Mouse (Mus musculus) G1E (cell line): Measurements from ENCODE around the gene Hdhd3. TPM values are rescaled to one million over a fixed set of nuclear protein-coding genes. Genes with fewer than 3 reads are reported as not detected.

Experiments used
- ATAC-seq: 2 replicates; pipeline ENCODE4 v1.8.0; 2016; ENCODE audit warnings: mild to moderate bottlenecking; ENCODE audit not compliant: insufficient number of reproducible peaks, poor library complexity, low FRiP score, severe bottlenecking; ENCODE audit errors: extremely low read depth
- DNase-seq: peaks from one replicate; pipeline ENCODE4 v3.0.0; 2012; ENCODE audit warnings: low spot score
- H3K27me3 ChIP-seq: 2 replicates; pipeline ENCODE4 v1.6.1; 2012; ENCODE audit warnings: mild to moderate bottlenecking, low read length, inconsistent platforms; ENCODE audit not compliant: insufficient read depth
- H3K36me3 ChIP-seq: replicated peaks from 2 replicates; pipeline ENCODE3; 2012; ENCODE audit warnings: mild to moderate bottlenecking, inconsistent platforms
- H3K4me1 ChIP-seq: 2 replicates; pipeline ENCODE4 v1.6.1; 2012; ENCODE audit warnings: low read depth, low read length, inconsistent platforms, mixed read lengths; ENCODE audit not compliant: insufficient read depth
- H3K4me3 ChIP-seq: 2 replicates; pipeline ENCODE4 v1.5.1; 2012; ENCODE audit warnings: low read depth, mild to moderate bottlenecking, inconsistent platforms, low read length, moderate library complexity, mixed read lengths
- H3K9me3 ChIP-seq: replicated peaks from 2 replicates; pipeline ENCODE4 v1.6.1; 2012; ENCODE audit warnings: inconsistent platforms
- CTCF ChIP-seq: IDR thresholded peaks from 2 replicates; pipeline ENCODE4 v1.5.1; 2012; ENCODE audit warnings: low read depth, low read length, inconsistent platforms, mixed read lengths
- GATA1 ChIP-seq: IDR thresholded peaks from 2 replicates; pipeline ENCODE4 v1.6.1; 2012; ENCODE audit warnings: borderline replicate concordance, low read length, inconsistent platforms, mixed read lengths
- GATA2 ChIP-seq: IDR thresholded peaks from 2 replicates; pipeline ENCODE4 v1.6.1; 2012; ENCODE audit warnings: low read depth, low read length, inconsistent platforms, borderline replicate concordance
- POLR2AphosphoS5 ChIP-seq: IDR thresholded peaks from 2 replicates; pipeline ENCODE4 v1.6.1; 2012; ENCODE audit warnings: low read depth, low read length, inconsistent platforms; ENCODE audit not compliant: insufficient replicate concordance
- TAL1 ChIP-seq: conservative IDR thresholded peaks from 2 replicates; pipeline ENCODE4 v1.6.1; 2012; ENCODE audit warnings: low read depth, low read length, inconsistent platforms, mixed read lengths
- polyA plus RNA-seq: library from polyadenylated mRNA; stranded (reverse); fragments of >175 nt; gene quantifications from 2 replicates; pipeline ENCODE4 v1.2.3, GENCODE M21; 2012
- total RNA-seq, 2 experiments: library from RNA; stranded (forward) in 1 of 2; stranded (reverse) in 1 of 2; fragments of 200-1000 nt in 1 of 2; fragments of >200 nt in 1 of 2; fragmentation: Nextera tagmentation in 1 of 2; gene quantifications; 2 replicates each; pipeline ENCODE4 v1.2.3; 2014 to 2017

Hdhd3 gene
- total and polyA plus RNA-seq, 3 experiments: 1.3 to 3.0 (median 2.3) TPM

- ATAC-seq: no peak
- peaks cover 29% of the 10 kb centered on the region for H3K36me3 ChIP-seq
- TF ChIP-seq POLR2AphosphoS5: no peak
- TF ChIP-seq CTCF: no peak
- TF ChIP-seq GATA2: no peak
- no peak for TF ChIP-seq GATA1
- TF ChIP-seq TAL1: no peak
- peaks cover 24% of the 10 kb centered on the region for H3K27me3 ChIP-seq
- peaks cover 34% of the 10 kb centered on the region for H3K4me1 ChIP-seq
- no peak overlapping the region for H3K4me3 ChIP-seq
- H3K9me3 ChIP-seq: no peaks in the 10 kb centered on the region
- no peak for DNase-seq
These were observed 23.0 kb upstream of the Hdhd3 start for GRCm38 (mm10) chr4:62526256-62526655.

GRCm38 (mm10) chr4:62525489-62525811 is 22.2 kb upstream of the Hdhd3 start:
- no peaks in the 10 kb centered on the region for H3K9me3 ChIP-seq
- H3K4me1 ChIP-seq: peaks cover 40% of the 10 kb centered on the region
- H3K27me3 ChIP-seq: peaks cover 21% of the 10 kb centered on the region
- peak overlapping the region; percentile 92 for H3K4me3 ChIP-seq
- ATAC-seq: no peak
- DNase-seq: no peak
- H3K36me3 ChIP-seq: peaks cover 29% of the 10 kb centered on the region
- no peak for TF ChIP-seq GATA2
- TF ChIP-seq POLR2AphosphoS5: no peak
- TF ChIP-seq GATA1: no peak
- TF ChIP-seq TAL1: no peak
- TF ChIP-seq CTCF: no peak

- peak within 1 kb of the TSS; percentile 92 for H3K4me3 ChIP-seq
These were observed 21.6 kb upstream of the Hdhd3 start, which contains the start of the genes Pole3 and 4933430I17Rik for GRCm38 (mm10) chr4:62524651-62525488. Gene Pole3 (minus strand): TSS chr4:62525068. Gene 4933430I17Rik (plus strand): TSS chr4:62525369.

GRCm38 (mm10) chr4:62520892-62521400 is 17.7 kb upstream of the Hdhd3 start:
- no peak overlapping the region for H3K4me3 ChIP-seq
- H3K9me3 ChIP-seq: no peaks in the 10 kb centered on the region
- no peaks in the 10 kb centered on the region for H3K27me3 ChIP-seq
- DNase-seq: no peak
- no peak for ATAC-seq
- no peak for TF ChIP-seq GATA2
- TF ChIP-seq GATA1: no peak
- no peak for TF ChIP-seq CTCF
- no peak for TF ChIP-seq TAL1
- no peak for TF ChIP-seq POLR2AphosphoS5
- peaks cover 36% of the 10 kb centered on the region for H3K36me3 ChIP-seq
- peaks cover 72% of the 10 kb centered on the region for H3K4me1 ChIP-seq

More at GRCm38 (mm10) chr4:62524651-62525488, 21.6 kb upstream of the Hdhd3 start, which contains the start of the genes Pole3 and 4933430I17Rik:
- no peaks in the 10 kb centered on the region for H3K9me3 ChIP-seq
- peaks cover 39% of the 10 kb centered on the region for H3K4me1 ChIP-seq
- peaks cover 29% of the 10 kb centered on the region for H3K36me3 ChIP-seq
- ATAC-seq (peak; percentile 96), DNase-seq (no peak)
- TF ChIP-seq POLR2AphosphoS5: no peak
- no peak for TF ChIP-seq GATA2
- no peak for TF ChIP-seq TAL1
- no peak for TF ChIP-seq CTCF
- no peak for TF ChIP-seq GATA1
- peaks cover 18% of the 10 kb centered on the region for H3K27me3 ChIP-seq

- H3K27me3 ChIP-seq: no peaks in the 10 kb centered on the region
- H3K4me1 ChIP-seq: peaks cover 83% of the 10 kb centered on the region
- H3K4me3 ChIP-seq: peak within 1 kb of the TSS; percentile 77
- H3K9me3 ChIP-seq: no peaks in the 10 kb centered on the region
- H3K36me3 ChIP-seq: peaks cover 47% of the 10 kb centered on the region
- peak; percentile 10 for ATAC-seq
- no peak for TF ChIP-seq GATA1
- TF ChIP-seq TAL1: no peak
- no peak for TF ChIP-seq POLR2AphosphoS5
- TF ChIP-seq GATA2: no peak
- no peak for TF ChIP-seq CTCF
- peak; percentile 90 for DNase-seq
These were observed 16.6 kb upstream of the Hdhd3 start, which contains the start of gene Alad for GRCm38 (mm10) chr4:62519849-62520233. Gene Alad (minus strand): TSS chr4:62519918.

- TF ChIP-seq CTCF: no peak
- no peak for TF ChIP-seq GATA2
- no peak for TF ChIP-seq POLR2AphosphoS5
- no peak for TF ChIP-seq GATA1
- no peak for TF ChIP-seq TAL1
- Histone ChIP-seq H3K27me3 (no peaks in the 10 kb centered on the region), H3K4me3 (peak overlapping the region; percentile 77), H3K36me3 (peaks cover 44% of the 10 kb centered on the region), H3K9me3 (no peaks in the 10 kb centered on the region), H3K4me1 (peaks cover 82% of the 10 kb centered on the region)
- DNase-seq: peak; percentile 80
- peak; percentile 12 for ATAC-seq
These were observed 16.0 kb upstream of the Hdhd3 start for GRCm38 (mm10) chr4:62519122-62519848.
